Mouse (Mus musculus): ENCODE results near the gene Gm20883. TPM values are rescaled to one million over a fixed set of nuclear protein-coding genes. Genes with fewer than 3 reads are reported as not detected.
"Not testable (repeated sequence)": the region's sequence is repeated elsewhere in the genome, so short reads cannot be mapped to it uniquely, and the experiment has no call there.

Gene Gm20883
- polyA plus RNA-seq (2014; fragmentation: Nextera tagmentation; extraction: Ambion mirVana) = not detected in 2 replicates

DNA sequence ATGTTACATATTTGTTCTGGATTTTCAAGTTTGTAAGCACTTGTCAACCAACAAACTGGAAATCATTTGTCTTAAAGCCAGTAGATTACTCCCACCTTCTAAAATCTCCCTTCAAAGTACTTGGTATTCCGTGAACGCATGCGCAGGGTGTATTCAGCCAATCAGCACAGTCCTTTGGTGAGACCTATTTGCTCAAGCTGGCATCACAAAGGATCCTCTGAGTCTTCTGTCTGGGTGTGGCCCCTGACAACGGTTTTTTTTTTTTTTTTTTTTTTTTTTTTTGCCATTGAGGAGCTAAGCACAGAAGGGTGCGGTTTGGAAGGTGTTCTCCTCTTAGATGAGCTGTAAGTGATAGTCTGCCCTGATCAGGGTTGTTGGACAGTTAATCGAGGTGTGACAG is at the start of gene Gm20883:
Gm20883 (plus strand) TSS at position 301 of the 400 bp plus-strand sequence.
- WGBS = no CpG with 5 or more reads among the region's 6 CpGs
- not testable (repeated sequence) for H3K9me3 ChIP-seq (replicated peaks; ENCODE audit: control insufficient read depth, low read length); H3K27ac ChIP-seq (ENCODE audit: low read depth, low read length); DNase-seq (ENCODE audit: low spot score); H3K4me3 ChIP-seq (ENCODE audit: low read depth, low read length); H3K9ac ChIP-seq (ENCODE audit: low read length); H3K4me1 ChIP-seq (ENCODE audit: control insufficient read depth, insufficient read depth, low read length); H3K4me2 ChIP-seq (ENCODE audit: low read length); H3K27me3 ChIP-seq (replicated peaks; ENCODE audit: control insufficient read depth, insufficient read depth, low read length); ATAC-seq; H3K36me3 ChIP-seq (ENCODE audit: control insufficient read depth, insufficient read depth, low read length)

Measured in forebrain, embryonic 14.5 days (tissue).